Mouse (Mus musculus) forebrain, embryonic 15.5 days (tissue): Measurements from ENCODE around the gene E2f8. TPM values are rescaled to one million over a fixed set of nuclear protein-coding genes. Genes with fewer than 3 reads are reported as not detected.

Source experiments
- ATAC-seq: fragments of 200-750 bp; cut with Nextera tagmentation; replicated peaks from 2 replicates; pipeline ENCODE4 v1.8.0; 2017; ENCODE audit warnings: mild to moderate bottlenecking, moderate TSS enrichment, moderate library complexity
- H3K27ac ChIP-seq: fragments of 300-500 bp; sonication (generic); replicated peaks from 2 replicates; pipeline ENCODE4 v1.5.1; 2015; ENCODE audit warnings: mild to moderate bottlenecking, inconsistent platforms
- H3K27me3 ChIP-seq: fragments of 300-500 bp; sonication (generic); 2 replicates; pipeline ENCODE4 v1.6.1; 2015; ENCODE audit warnings: inconsistent platforms
- H3K36me3 ChIP-seq: fragments of 300-500 bp; sonication (generic); 2 replicates; pipeline ENCODE4 v1.6.1; 2015; ENCODE audit warnings: mild to moderate bottlenecking, inconsistent platforms
- H3K4me1 ChIP-seq: fragments of 300-500 bp; sonication (generic); 2 replicates; pipeline ENCODE4 v1.6.1; 2015; ENCODE audit warnings: inconsistent platforms
- H3K4me2 ChIP-seq: fragments of 300-500 bp; sonication (generic); replicated peaks from 2 replicates; pipeline ENCODE4 v1.6.1; 2015; ENCODE audit warnings: mild to moderate bottlenecking, inconsistent platforms
- H3K4me3 ChIP-seq: fragments of 300-500 bp; sonication (generic); 2 replicates; pipeline ENCODE4 v1.5.1; 2015; ENCODE audit warnings: mild to moderate bottlenecking, inconsistent platforms
- H3K9ac ChIP-seq: fragments of 300-500 bp; sonication (generic); replicated peaks from 2 replicates; pipeline ENCODE4 v1.6.1; 2015; ENCODE audit warnings: mild to moderate bottlenecking, inconsistent platforms
- H3K9me3 ChIP-seq: fragments of 300-500 bp; sonication (generic); 2 replicates; pipeline ENCODE4 v1.6.1; 2016; ENCODE audit warnings: inconsistent platforms
- WGBS: fragments of 180-500 bp; shearing (Covaris S2); methylation state at CpG from one replicate; pipeline ENCODE4 v1.1.7; 2015; ENCODE audit warnings: mixed read lengths; 5-methylcytosine and 5-hydroxymethylcytosine counted together
- polyA plus RNA-seq: library from polyadenylated mRNA; unstranded; fragments of >200 nt; fragmentation: Nextera tagmentation; extraction: Ambion mirVana; gene quantifications from 2 replicates; pipeline ENCODE4 v1.2.1, GENCODE M21; 2015

Gene E2f8
- polyA plus RNA-seq, 1 experiment from 2014 or later: 6.3 TPM

DNA sequence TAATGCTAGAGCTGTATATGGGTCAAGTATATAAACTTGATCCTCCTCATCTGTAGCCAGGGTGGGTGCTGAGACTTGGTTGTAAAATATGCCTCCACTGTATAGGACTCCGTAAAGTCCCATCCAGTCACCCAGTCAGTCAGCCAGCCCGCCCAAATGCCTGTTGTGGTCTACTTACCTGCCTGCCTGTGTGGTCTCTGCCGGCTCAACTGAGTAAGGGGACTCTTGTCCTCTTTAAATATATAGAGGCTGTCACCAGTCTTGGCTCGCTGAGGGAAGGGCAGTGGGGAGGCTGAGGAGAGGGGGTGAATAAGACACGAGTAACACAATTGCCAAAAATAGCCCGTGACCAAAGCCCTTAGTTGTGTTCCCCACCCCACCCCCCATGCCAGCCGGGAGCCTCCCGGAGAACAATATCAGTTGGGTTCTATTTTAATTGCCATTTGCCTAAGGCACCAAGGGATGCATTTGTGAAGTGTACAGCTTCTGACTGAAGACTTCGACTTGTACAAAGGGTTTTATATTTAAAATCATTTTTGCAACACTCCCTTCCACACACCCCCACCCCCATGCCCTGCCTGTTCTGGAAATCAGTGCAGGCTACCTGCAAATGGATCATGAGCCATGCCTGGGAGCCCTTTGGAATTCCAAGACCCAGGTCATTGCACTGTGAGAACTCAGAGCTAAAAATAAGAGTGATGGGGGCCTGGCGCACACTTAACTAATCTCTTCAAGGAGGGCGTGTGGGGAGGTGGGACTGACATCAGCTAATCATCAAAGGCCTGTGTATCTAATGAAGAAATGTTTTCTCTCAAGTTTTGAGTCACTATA lies 33.4 kb downstream of the E2f8 start, which contains the start of gene Csrp3:
TSS of gene Csrp3 (minus strand) at position 214 of the 831 bp plus-strand sequence.
- Histone ChIP-seq H3K27me3 (no peaks in the 10 kb centered on the region), H3K4me3 (no peak within 1 kb of the TSS)
- WGBS: 41% methylated on average over 11 of the region's 11 CpGs

DNA sequence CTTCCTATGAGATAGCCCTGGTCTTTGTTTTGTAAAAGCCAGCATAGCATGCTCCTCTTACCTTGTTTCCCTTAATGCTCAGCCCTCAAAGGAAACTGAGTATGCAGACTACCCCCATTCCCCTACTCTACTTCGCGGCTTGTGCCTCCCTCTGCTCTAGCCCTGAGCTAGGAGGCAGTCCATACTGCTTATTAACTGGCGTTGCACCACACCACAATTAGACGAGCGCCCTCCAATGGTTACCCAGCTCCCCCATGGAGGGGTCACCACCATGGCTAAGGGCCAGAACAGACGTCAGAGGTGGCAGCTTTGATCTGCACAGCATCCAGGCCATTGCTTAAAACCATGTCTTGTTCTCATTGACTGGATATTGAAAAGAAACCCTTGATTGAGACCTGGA lies 34.6 kb downstream of the E2f8 start:
- H3K27ac ChIP-seq: no peak overlapping the region
- no peaks in the 10 kb centered on the region for H3K9me3 ChIP-seq
- H3K36me3 ChIP-seq: no peaks in the 10 kb centered on the region
- WGBS: 53% methylated on average over 6 of the region's 6 CpGs
- no peak for ATAC-seq
- no peak overlapping the region for H3K4me3 ChIP-seq
- no peak overlapping the region for H3K4me2 ChIP-seq
- no peaks in the 10 kb centered on the region for H3K27me3 ChIP-seq
- H3K4me1 ChIP-seq: 0 out of 2 replicates have a peak, but pooled peaks cover 2% of the 10 kb centered on the region
- H3K9ac ChIP-seq: no peak overlapping the region

More for the DNA sequence above, 33.4 kb downstream of the E2f8 start, which contains the start of gene Csrp3:
- 0 out of 2 replicates have a peak, but pooled peaks cover 4% of the 10 kb centered on the region for H3K4me1 ChIP-seq
- no peaks in the 10 kb centered on the region for H3K36me3 ChIP-seq
- no peak within 1 kb of the TSS for H3K4me2 ChIP-seq
- ATAC-seq: no peak
- no peak within 1 kb of the TSS for H3K9ac ChIP-seq
- no peaks in the 10 kb centered on the region for H3K9me3 ChIP-seq
- no peak within 1 kb of the TSS for H3K27ac ChIP-seq

DNA sequence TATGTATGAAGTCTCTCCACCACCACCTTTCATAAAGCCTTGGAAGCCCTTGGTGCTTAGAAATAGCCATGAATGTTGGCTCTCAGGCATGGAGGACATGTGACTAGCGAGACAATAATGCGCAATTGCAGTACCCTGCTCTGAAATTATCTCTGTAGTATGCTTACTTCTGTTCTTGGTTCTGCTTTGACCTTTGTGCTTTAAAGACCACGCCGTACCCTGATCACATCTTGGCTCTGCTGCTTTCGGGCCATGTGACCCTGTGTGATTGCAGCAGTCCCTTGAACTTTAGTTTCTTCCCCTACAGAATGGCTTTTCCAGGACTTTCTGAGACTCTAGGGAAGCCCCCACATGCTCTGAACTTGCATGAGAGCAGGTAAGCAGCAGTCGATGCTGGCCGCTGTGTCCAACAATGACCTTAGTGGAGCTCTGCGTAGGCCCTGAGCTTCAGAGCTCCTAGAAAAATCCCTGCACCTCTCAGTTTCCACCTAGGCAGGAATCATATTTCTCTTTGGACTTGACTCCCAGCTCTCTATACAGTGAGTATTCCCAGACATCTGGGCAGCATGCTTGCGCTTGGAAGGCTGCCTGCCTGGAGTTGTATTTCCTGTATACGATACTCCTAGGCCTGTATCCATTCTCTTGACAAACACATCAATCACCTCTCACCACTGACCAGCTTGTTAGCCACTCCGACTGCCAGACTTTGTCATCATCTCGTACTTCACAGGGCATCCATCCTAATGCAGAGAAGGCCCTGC lies 36.0 kb downstream of the E2f8 start:
- no peak overlapping the region for H3K4me2 ChIP-seq
- 93% methylated on average over 12 of the region's 12 CpGs for WGBS
- no peak for ATAC-seq
- no peaks in the 10 kb centered on the region for H3K27me3 ChIP-seq
- no peak overlapping the region for H3K4me3 ChIP-seq
- no peak overlapping the region for H3K9ac ChIP-seq
- no peaks in the 10 kb centered on the region for H3K4me1 ChIP-seq
- H3K36me3 ChIP-seq: no peaks in the 10 kb centered on the region
- no peak overlapping the region for H3K27ac ChIP-seq
- H3K9me3 ChIP-seq: no peaks in the 10 kb centered on the region

DNA sequence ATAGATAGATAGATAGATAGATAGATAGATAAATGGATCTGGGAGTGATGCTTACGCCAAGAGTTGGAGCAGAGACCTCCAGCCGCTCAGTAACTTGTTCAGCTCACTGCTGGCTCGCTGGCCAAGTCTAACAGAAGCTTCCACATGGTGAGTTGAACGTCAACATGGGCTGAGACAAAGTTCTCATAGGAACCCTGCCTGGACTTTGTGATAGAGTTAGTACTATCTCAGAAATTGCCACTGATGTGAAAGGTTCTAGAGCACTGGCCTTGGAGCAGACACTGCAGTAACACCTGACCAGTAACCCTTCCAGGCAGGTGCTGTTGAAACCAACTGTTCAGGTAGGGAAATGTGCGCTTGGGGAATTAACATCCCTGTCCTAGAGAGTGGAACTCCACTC lies 37.9 kb downstream of the E2f8 start:
- Histone ChIP-seq H3K4me1 (no peaks in the 10 kb centered on the region), H3K9me3 (no peaks in the 10 kb centered on the region), H3K27ac (no peak overlapping the region), H3K36me3 (no peaks in the 10 kb centered on the region), H3K4me3 (no peak overlapping the region), H3K9ac (no peak overlapping the region), H3K27me3 (no peaks in the 10 kb centered on the region), H3K4me2 (no peak overlapping the region)
- WGBS: 90% methylated on average over 5 of the region's 5 CpGs
- no peak for ATAC-seq

DNA sequence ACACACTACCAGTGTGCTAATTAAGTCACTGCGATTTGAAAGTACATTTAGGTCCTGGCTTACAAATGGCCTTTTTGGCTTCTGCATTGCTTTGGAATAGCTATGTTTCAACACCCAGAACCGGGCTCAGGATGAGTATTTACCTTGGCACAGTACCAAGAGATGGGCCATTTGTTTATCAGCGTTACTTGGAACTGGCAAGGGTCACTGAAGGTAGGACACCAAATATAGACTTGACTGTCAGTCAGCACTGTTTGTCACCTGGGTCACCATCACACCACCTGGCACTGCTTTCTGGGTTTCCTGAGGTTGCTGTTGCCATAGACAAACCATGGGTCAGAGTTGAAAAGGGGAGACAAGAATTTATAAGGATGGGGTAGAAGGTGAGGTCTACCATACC lies 39.0 kb downstream of the E2f8 start:
- Histone ChIP-seq H3K36me3 (no peaks in the 10 kb centered on the region), H3K27ac (no peak overlapping the region), H3K4me2 (no peak overlapping the region), H3K27me3 (no peaks in the 10 kb centered on the region), H3K9ac (no peak overlapping the region), H3K4me3 (no peak overlapping the region), H3K9me3 (no peaks in the 10 kb centered on the region), H3K4me1 (no peaks in the 10 kb centered on the region)
- ATAC-seq: no peak
- WGBS: 75% methylated on average over 3 of the region's 3 CpGs

DNA sequence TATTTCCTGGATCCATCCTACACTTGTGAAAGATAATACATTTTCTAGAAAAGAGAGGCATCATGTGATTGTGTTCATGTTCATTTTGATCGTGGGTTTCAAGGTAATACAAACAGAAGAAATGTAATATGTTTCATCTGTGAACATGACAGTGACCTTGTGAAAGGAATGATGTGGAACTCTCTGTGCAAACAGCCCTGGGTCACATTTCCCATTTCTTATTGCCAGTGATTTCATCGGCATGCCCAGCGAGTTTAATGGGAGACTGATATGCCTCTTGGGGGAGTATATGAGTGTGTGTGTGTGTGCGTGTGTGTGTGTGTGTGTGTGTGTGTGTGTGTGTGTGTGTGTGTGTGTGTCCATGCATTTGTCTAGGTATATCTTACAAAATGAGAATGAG lies 39.9 kb downstream of the E2f8 start:
- no peaks in the 10 kb centered on the region for H3K36me3 ChIP-seq
- 82% methylated on average over 4 of the region's 4 CpGs for WGBS
- no peaks in the 10 kb centered on the region for H3K9me3 ChIP-seq
- no peaks in the 10 kb centered on the region for H3K4me1 ChIP-seq
- no peak for ATAC-seq
- H3K4me3 ChIP-seq: no peak overlapping the region
- H3K27ac ChIP-seq: no peak overlapping the region
- H3K9ac ChIP-seq: no peak overlapping the region
- H3K4me2 ChIP-seq: no peak overlapping the region
- H3K27me3 ChIP-seq: no peaks in the 10 kb centered on the region

DNA sequence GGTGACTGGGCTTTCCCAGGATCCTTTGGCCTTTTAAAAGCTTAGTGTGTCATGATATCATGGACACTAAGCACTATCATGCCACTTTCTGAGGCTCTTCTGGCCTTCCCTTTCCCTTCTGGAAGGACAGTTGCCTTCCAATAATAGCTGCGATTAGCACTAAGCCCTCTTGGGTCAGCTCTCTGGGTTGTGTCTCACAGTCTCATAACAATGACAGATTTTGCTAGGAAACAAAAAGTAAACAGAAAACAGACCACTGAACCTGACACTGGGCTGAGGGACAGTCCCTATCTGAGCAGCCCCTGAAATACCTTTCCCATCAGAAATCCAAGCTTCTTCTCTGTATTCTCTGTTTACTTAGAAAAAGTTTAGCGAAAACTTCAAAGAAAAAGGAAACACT lies 40.9 kb downstream of the E2f8 start:
- Histone ChIP-seq H3K9ac (no peak overlapping the region), H3K27me3 (no peaks in the 10 kb centered on the region), H3K27ac (no peak overlapping the region), H3K4me1 (no peaks in the 10 kb centered on the region), H3K9me3 (no peaks in the 10 kb centered on the region), H3K4me3 (no peak overlapping the region), H3K4me2 (no peak overlapping the region), H3K36me3 (no peaks in the 10 kb centered on the region)
- 85% methylated on average over 2 of the region's 2 CpGs for WGBS
- no peak for ATAC-seq

DNA sequence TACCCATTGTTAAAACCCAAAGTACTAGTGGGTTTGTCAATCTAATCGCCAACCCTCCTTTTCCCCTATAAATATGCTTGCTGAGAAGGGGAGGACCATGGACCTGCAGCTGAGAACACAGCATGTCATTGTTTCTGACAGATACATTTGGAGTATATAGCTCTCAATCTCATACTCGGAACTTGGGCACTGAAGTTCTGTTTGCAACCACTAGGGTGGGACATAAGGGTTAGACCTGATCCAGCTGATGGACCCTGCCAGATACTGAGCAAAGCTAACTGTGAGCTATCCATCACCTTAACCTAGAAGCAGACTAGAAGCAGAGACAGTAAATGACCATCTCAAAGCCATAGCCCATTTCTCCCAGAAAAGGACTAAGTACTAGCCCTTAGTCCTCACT lies 43.0 kb downstream of the E2f8 start:
- H3K9me3 ChIP-seq: no peaks in the 10 kb centered on the region
- WGBS: 69% methylated on average over 2 of the region's 2 CpGs

DNA sequence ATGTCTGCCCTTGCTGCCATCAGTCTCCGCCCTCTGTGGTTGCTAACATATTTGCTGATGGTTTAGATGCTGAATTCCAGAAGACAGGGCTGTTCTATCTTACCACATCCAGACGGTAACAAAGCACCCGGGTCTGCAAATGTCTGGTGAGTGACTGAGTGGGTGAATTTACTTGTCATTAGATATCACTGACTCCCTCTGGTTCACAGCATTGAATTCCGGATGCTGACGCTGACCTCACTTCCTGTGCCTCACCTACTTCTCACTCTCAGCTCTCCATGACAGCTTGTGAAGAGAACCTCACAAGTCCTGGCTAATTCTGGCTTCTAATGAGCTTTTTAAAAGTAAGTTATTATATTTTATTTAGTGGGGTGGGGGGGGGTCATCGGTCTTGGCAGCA lies 44.4 kb downstream of the E2f8 start:
- 88% methylated on average over 6 of the region's 6 CpGs for WGBS
- Histone ChIP-seq H3K27ac (no peak overlapping the region), H3K9me3 (no peaks in the 10 kb centered on the region), H3K27me3 (no peaks in the 10 kb centered on the region), H3K4me1 (peaks cover 9% of the 10 kb centered on the region), H3K36me3 (no peaks in the 10 kb centered on the region), H3K9ac (no peak overlapping the region), H3K4me2 (no peak overlapping the region), H3K4me3 (no peak overlapping the region)
- no peak for ATAC-seq

More for the DNA sequence above, 43.0 kb downstream of the E2f8 start:
- Histone ChIP-seq H3K4me3 (no peak overlapping the region), H3K36me3 (no peaks in the 10 kb centered on the region), H3K4me2 (no peak overlapping the region), H3K27ac (no peak overlapping the region), H3K9ac (no peak overlapping the region), H3K27me3 (no peaks in the 10 kb centered on the region), H3K4me1 (peaks cover 9% of the 10 kb centered on the region)
- ATAC-seq: no peak; the same call in 1 of the 2 replicates

DNA sequence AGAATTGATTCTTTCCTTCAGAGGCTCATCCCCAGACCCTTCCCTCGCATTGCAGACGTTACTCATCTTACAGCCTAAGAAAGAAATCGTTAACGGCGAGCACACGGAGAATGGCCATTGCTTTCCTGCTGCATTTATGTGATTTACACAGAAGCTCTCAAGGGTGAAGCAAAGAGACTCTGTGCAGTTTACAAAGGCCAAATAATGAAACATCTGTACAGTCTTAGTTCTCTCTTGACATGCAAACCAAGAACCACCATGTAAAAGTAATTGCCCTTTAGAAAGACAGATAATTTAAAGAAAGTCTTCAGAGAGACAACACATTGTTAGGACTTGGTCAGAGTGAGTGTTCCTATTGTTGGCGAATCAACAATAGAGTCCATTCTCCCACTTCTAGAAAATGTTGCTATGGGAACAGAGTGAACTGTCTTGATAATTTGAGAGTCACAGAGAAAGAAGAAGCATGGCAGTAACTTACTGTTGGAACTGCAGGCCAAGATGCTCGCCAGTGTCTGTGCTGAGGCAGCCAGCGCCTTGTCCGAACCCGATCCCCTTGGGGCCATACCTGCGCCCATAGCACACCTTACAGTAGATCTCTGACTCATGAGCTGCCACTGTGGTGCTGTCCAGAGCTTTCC lies 46.3 kb downstream of the E2f8 start:
- H3K9ac ChIP-seq: no peak overlapping the region
- peaks cover 9% of the 10 kb centered on the region for H3K4me1 ChIP-seq
- no peak overlapping the region for H3K27ac ChIP-seq
- H3K9me3 ChIP-seq: no peaks in the 10 kb centered on the region
- H3K36me3 ChIP-seq: no peaks in the 10 kb centered on the region
- 50% methylated on average over 12 of the region's 12 CpGs for WGBS
- no peak overlapping the region for H3K4me3 ChIP-seq
- H3K27me3 ChIP-seq: no peaks in the 10 kb centered on the region
- H3K4me2 ChIP-seq: no peak overlapping the region
- ATAC-seq: no peak

DNA sequence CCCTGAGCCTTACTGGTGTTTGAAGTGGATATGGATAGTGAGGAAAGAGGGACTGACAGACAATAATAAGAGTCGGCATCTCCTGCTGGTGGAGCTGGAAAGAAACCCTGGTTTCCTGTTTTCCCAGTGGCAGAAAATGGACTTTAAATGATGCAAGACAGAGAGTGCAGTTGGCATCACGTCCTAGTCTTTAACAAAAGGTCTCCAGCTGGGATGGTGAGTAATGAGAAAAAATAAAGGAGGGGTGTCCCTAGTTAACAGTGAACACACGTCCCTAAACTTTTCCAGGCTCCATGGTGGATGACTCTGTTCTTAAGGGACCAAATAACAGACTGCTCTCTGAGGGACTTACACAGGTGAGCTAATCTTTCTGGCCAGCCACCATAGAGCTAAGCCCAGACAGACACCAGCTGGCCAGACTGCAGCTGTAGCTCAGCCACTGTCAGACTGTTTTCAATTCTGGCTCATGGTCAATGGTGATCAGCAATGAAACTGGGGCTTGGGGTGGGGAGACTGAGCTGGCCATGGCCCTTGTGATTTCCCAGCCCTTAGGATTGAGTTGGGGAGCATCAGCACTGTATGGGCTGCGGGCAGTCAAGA lies 46.9 kb downstream of the E2f8 start:
- WGBS: 36% methylated on average over 4 of the region's 4 CpGs
- no peaks in the 10 kb centered on the region for H3K27me3 ChIP-seq
- H3K9ac ChIP-seq: no peak overlapping the region

DNA sequence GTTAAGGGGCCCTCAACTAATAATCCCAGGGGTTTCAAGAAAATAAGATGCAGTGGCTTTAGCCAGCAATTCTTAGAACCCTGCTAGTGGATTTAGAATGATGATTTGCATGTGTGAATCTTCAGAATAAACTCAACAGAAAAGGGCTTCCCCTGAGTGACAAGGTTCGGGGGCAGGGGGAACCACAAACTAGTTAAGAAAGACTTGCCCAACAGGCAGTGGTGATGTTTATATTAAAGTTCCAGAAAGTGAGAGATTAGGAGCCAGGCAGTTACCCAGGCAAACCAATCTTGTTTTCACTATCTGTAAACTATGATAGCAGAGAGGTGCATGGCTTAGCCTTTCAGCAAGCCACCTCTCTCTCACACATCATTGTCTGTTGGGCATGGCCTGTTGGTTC lies 48.7 kb downstream of the E2f8 start:
- no peak for ATAC-seq
- Histone ChIP-seq H3K9ac (no peak overlapping the region), H3K9me3 (no peaks in the 10 kb centered on the region), H3K27ac (no peak overlapping the region), H3K27me3 (no peaks in the 10 kb centered on the region), H3K4me3 (no peak overlapping the region), H3K36me3 (peaks cover 4% of the 10 kb centered on the region; the same call in 1 of the 2 replicates), H3K4me2 (no peak overlapping the region), H3K4me1 (peaks cover 9% of the 10 kb centered on the region)
- WGBS: 80% methylated on average over 1 of the region's 1 CpGs

More for the DNA sequence above, 46.9 kb downstream of the E2f8 start:
- H3K9me3 ChIP-seq: no peaks in the 10 kb centered on the region
- ATAC-seq: peak; percentile 66; the same call in 1 of the 2 replicates
- H3K27ac ChIP-seq: no peak overlapping the region
- H3K4me2 ChIP-seq: no peak overlapping the region
- H3K36me3 ChIP-seq: no peaks in the 10 kb centered on the region
- peaks cover 9% of the 10 kb centered on the region for H3K4me1 ChIP-seq
- no peak overlapping the region for H3K4me3 ChIP-seq
